23 mouse cellular contexts compared by ENCODE assay signal in genomic region chr3:131359011-131359410, GRCm38 (mm10).
"Had no signal": no experiment of that assay in that cellular context is flagged by ENCODE, and none has a peak within 500 bp of the region (broad histone marks: within the 10 kb centered on the region; RNA-seq: fewer than 3 reads in every experiment).

No protein-coding gene starts in this region.

- DNase-seq: gastrocnemius, postnatal 36 days; heart, adult 18-20 months; heart, postnatal 14 days; kidney, adult 11 months; kidney, adult 2 months; kidney, adult 9 months; kidney, postnatal 14 days; kidney, postnatal 36 days; layer of hippocampus, adult 9-11 months; layer of hippocampus, postnatal 36 days; left cerebral cortex, postnatal 4 days had no signal

- H3K9me3 ChIP-seq: heart, embryonic 10.5 days; heart, embryonic 12.5 days; hindbrain, embryonic 13.5 days; hindbrain, embryonic 15.5 days; kidney, embryonic 15.5 days; limb, embryonic 13.5 days; limb, embryonic 15.5 days; liver, embryonic 12.5 days had no signal

- H3K9ac ChIP-seq: heart, embryonic 12.5 days; hindbrain, embryonic 13.5 days; hindbrain, embryonic 15.5 days; kidney, embryonic 15.5 days; limb, embryonic 13.5 days; limb, embryonic 15.5 days; liver, embryonic 12.5 days; liver, embryonic 14.5 days had no signal

- H3K4me3 ChIP-seq: heart, embryonic 10.5 days; heart, embryonic 12.5 days; hindbrain, embryonic 13.5 days; hindbrain, embryonic 15.5 days; kidney, embryonic 15.5 days; limb, embryonic 13.5 days; limb, embryonic 15.5 days; liver, embryonic 12.5 days had no signal

- H3K4me1 ChIP-seq: hindbrain, embryonic 15.5 days; limb, embryonic 15.5 days; liver, embryonic 12.5 days had no signal

- H3K27ac ChIP-seq: heart, embryonic 10.5 days; hindbrain, embryonic 13.5 days; hindbrain, embryonic 15.5 days; hindbrain, postnatal 0 days; kidney, embryonic 15.5 days; kidney, postnatal 0 days; limb, embryonic 13.5 days; limb, embryonic 15.5 days; liver, embryonic 12.5 days; liver, embryonic 14.5 days had no signal

- ATAC-seq: hindbrain, postnatal 0 days; intestine, embryonic 16.5 days; liver, embryonic 12.5 days had no signal

- H3K36me3 ChIP-seq: heart, embryonic 10.5 days; heart, embryonic 12.5 days; hindbrain, embryonic 13.5 days; hindbrain, embryonic 15.5 days; kidney, embryonic 15.5 days; limb, embryonic 13.5 days; limb, embryonic 15.5 days; liver, embryonic 12.5 days had no signal

- H3K27me3 ChIP-seq: heart, embryonic 12.5 days; hindbrain, embryonic 13.5 days; hindbrain, embryonic 15.5 days; kidney, embryonic 15.5 days; limb, embryonic 13.5 days; limb, embryonic 15.5 days; liver, embryonic 12.5 days had no signal

- H3K4me2 ChIP-seq: heart, embryonic 12.5 days; hindbrain, embryonic 13.5 days; hindbrain, embryonic 15.5 days; kidney, embryonic 15.5 days; limb, embryonic 13.5 days; limb, embryonic 15.5 days; liver, embryonic 12.5 days had no signal
